Mouse (Mus musculus) heart, postnatal 0 days (tissue): ENCODE measurements around the gene Plpp4. TPM values are rescaled to one million over a fixed set of nuclear protein-coding genes. Genes with fewer than 3 reads are reported as not detected.
A peak's percentile ranks its signal among the peaks of the same experiment; 100 is the strongest.

Experiments used
- ATAC-seq: fragments of 200-750 bp; cut with Nextera tagmentation; 2 replicates; pipeline ENCODE4 v1.8.0; 2017; ENCODE audit warnings: low read depth, moderate number of reproducible peaks, moderate library complexity; ENCODE audit not compliant: insufficient read depth
- DNase-seq: peaks from one replicate; pipeline ENCODE4 v3.0.0-alpha.2; 2016; ENCODE audit warnings: low spot score
- H3K27ac ChIP-seq: fragments of 300-500 bp; sonication (generic); 2 replicates; pipeline ENCODE4 v1.5.1; 2014; ENCODE audit warnings: low read depth, mild to moderate bottlenecking
- H3K27me3 ChIP-seq: fragments of 300-500 bp; sonication (generic); 2 replicates; pipeline ENCODE4 v1.6.1; 2014; ENCODE audit warnings: low read length, mixed read lengths; ENCODE audit not compliant: control insufficient read depth, insufficient read depth
- H3K36me3 ChIP-seq: fragments of 300-500 bp; sonication (generic); replicated peaks from 2 replicates; pipeline ENCODE4 v1.6.1; 2014; ENCODE audit warnings: low read length, mixed read lengths; ENCODE audit not compliant: control insufficient read depth, insufficient read depth
- H3K4me1 ChIP-seq: fragments of 300-500 bp; sonication (generic); 2 replicates; pipeline ENCODE4 v1.6.1; 2014; ENCODE audit warnings: antibody characterized with exemption; ENCODE audit not compliant: control insufficient read depth, insufficient read depth
- H3K4me2 ChIP-seq: fragments of 300-500 bp; sonication (generic); 2 replicates; pipeline ENCODE4 v1.6.1; 2014; ENCODE audit warnings: low read depth, mild to moderate bottlenecking, low read length, moderate library complexity
- H3K4me3 ChIP-seq: fragments of 300-500 bp; sonication (generic); 2 replicates; pipeline ENCODE4 v1.5.1; 2014; ENCODE audit warnings: low read depth, low read length
- H3K9ac ChIP-seq: fragments of 300-500 bp; sonication (generic); replicated peaks from 2 replicates; pipeline ENCODE4 v1.6.1; 2014; ENCODE audit warnings: low read depth, low read length, mixed read lengths
- H3K9me3 ChIP-seq: fragments of 300-500 bp; sonication (generic); replicated peaks from 2 replicates; pipeline ENCODE4 v1.6.1; 2016; ENCODE audit warnings: low read length; ENCODE audit not compliant: control insufficient read depth
- CTCF ChIP-seq: IDR thresholded peaks from 2 replicates; pipeline ENCODE4 v1.5.1; 2016; ENCODE audit warnings: antibody characterized with exemption, control low read depth, low read depth
- EP300 ChIP-seq: IDR thresholded peaks from 2 replicates; pipeline ENCODE4 v1.6.1; 2016; ENCODE audit warnings: antibody characterized with exemption, low read depth
- WGBS: fragments of 180-500 bp; shearing (Covaris S2); extraction: QIAGEN DNeasy Blood & Tissue Kit; methylation state at CpG from one replicate; pipeline ENCODE4 v1.1.7; 2014; 5-methylcytosine and 5-hydroxymethylcytosine counted together
- polyA plus RNA-seq: library from polyadenylated mRNA; unstranded; fragments of >200 nt; fragmentation: Nextera tagmentation; extraction: Ambion mirVana; gene quantifications from 2 replicates; pipeline ENCODE4 v1.2.1, GENCODE M21; 2015
- total RNA-seq: library from RNA; depleted of rRNA; stranded (reverse); fragments of >200 nt; gene quantifications from 2 replicates; pipeline ENCODE4 v1.2.3, GENCODE M21; 2014; ENCODE audit warnings: low replicate concordance; rRNA removed

Plpp4 gene
- total RNA-seq (not detected in 2 replicates), polyA plus RNA-seq (0.34 TPM in 1 of 2 replicates, not detected in the other)

DNA sequence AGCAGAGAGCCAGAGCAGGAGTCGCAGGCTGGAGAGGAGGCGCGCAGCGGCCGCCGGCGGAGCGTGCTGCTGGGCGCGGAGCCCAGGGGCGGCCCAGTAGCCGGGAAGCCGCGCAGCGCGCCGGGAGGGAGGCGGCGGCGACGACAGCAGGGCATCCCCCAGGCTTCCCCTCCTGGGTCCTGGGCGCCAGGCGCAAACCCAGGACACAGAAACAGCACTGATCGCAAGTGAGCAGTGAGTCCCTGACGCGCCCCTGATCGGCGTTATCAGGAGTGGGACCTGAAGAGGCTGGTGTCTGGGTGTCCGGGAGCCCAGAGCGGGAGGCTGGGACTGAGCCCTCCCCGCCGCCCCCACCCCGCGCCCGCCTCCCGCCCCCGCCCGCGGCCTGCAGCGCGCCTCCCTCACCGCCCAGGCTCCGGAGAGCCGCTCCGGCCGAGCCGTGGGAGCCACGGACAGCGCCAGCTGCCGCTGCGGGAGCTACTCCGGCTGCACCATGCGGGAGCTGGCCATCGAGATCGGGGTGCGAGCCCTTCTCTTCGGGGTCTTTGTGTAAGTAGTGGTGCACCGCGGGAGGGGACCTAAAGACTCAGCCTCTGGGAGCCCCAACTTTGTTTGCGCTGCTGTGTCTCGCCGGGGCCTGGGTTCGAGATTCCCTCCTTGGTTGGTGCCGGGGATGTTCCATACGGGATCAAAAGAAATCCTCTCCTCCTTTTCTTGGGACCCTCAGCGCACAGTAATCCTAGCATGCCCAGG is at the start of gene Plpp4:
Gene Plpp4, plus strand, starts transcription at position 411 of the 753 bp plus-strand sequence.
- Histone ChIP-seq H3K36me3 (no peaks in the 10 kb centered on the region), H3K4me3 (peak within 1 kb of the TSS; percentile 43), H3K4me1 (no peaks in the 10 kb centered on the region), H3K4me2 (peak within 1 kb of the TSS; percentile 75), H3K27me3 (peaks cover 67% of the 10 kb centered on the region), H3K9me3 (no peaks in the 10 kb centered on the region), H3K27ac (no peak within 1 kb of the TSS), H3K9ac (0 out of 2 replicates have a peak within 1 kb of the TSS, but pooled peaks have one; percentile 5)
- TF ChIP-seq CTCF = no peak
- no peak for TF ChIP-seq EP300
- no peak for DNase-seq
- 1% methylated on average over 39 of the region's 66 CpGs for WGBS
- ATAC-seq = peak; percentile 62

DNA sequence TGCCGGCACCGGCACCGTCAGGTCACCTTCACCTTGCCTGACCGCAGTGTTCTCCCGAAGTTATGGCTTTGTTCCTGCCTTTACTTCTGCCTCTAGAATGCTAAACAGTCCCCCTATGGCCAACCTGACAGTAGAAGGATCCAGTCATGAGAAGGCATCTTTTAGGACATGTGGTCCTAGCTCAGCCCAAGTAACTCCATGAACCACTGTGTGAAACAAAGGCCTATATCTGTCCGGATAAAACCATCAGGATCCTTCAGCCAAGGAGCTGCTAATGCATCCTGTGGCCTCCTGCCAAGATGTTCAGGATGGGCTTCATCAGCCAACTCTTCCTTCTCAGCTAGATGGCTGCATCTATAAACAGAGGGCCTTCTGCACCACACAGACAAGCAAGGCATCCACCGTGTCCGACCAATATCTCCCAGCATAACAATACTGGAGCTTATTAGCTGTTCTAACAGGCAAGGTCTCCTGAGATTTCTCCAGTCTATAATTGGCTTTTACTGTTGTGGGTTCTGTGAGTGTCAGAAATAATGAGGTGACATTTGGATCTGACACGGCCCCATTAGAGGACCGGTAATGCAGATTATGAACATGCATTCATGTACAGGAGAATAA is 40.8 kb upstream of the Plpp4 start:
- H3K4me3 ChIP-seq = no peak overlapping the region
- no peak for ATAC-seq
- no peak for TF ChIP-seq EP300
- TF ChIP-seq CTCF = no peak
- 80% methylated on average over 10 of the region's 10 CpGs for whole genome bisulfite sequencing
- no peak overlapping the region for H3K27ac ChIP-seq
- H3K4me1 ChIP-seq = no peaks in the 10 kb centered on the region
- no peak overlapping the region for H3K9ac ChIP-seq
- DNase-seq = no peak
- no peaks in the 10 kb centered on the region for H3K9me3 ChIP-seq
- no peaks in the 10 kb centered on the region for H3K36me3 ChIP-seq
- no peak overlapping the region for H3K4me2 ChIP-seq
- H3K27me3 ChIP-seq = no peaks in the 10 kb centered on the region

DNA sequence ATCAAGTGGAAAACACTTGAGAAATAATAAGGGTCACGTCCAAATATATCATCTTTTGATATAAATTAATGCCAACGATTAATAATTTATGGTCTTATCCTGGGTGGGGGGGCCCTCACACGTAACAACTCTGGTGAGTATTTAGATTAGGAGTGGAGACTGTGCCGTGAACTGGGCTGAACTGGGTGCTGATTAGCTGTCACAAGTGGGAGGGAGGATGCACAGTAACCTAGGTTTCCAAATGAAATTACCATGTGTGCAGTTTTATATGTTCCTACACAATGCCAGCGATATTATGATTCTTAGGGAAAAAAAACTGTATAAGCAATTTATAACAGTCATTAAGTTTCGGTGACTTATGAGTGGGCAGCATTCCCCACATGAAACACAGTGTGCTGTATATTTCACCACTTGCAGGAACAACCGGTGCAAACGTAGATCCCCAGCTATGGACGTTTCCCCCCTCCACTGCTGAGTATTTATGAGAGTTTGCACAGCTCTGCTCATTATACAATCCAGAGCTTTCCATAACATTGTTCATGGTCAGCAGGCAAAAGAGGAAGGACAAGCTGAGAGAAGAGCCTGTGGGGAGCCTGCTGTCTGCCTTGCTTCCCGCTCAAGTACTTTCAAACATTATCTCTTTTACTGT is 40.2 kb upstream of the Plpp4 start:
- ATAC-seq = no peak
- TF ChIP-seq CTCF (no peak), EP300 (no peak)

GRCm38 (mm10) chr7:129220948-129221347 is 35.9 kb upstream of the Plpp4 start:
- no peak for ATAC-seq
- Histone ChIP-seq H3K4me1 (no peaks in the 10 kb centered on the region), H3K9ac (no peak overlapping the region), H3K36me3 (no peaks in the 10 kb centered on the region), H3K4me3 (no peak overlapping the region), H3K9me3 (no peaks in the 10 kb centered on the region), H3K4me2 (no peak overlapping the region), H3K27me3 (no peaks in the 10 kb centered on the region), H3K27ac (no peak overlapping the region)
- 66% methylated on average over 9 of the region's 9 CpGs for WGBS
- TF ChIP-seq CTCF (no peak), EP300 (no peak)
- DNase-seq = no peak

More for the DNA sequence above, 40.2 kb upstream of the Plpp4 start:
- H3K36me3 ChIP-seq = no peaks in the 10 kb centered on the region
- DNase-seq = no peak
- no peak overlapping the region for H3K9ac ChIP-seq
- no peaks in the 10 kb centered on the region for H3K4me1 ChIP-seq
- H3K27me3 ChIP-seq = no peaks in the 10 kb centered on the region
- no peak overlapping the region for H3K27ac ChIP-seq
- no peaks in the 10 kb centered on the region for H3K9me3 ChIP-seq
- no peak overlapping the region for H3K4me2 ChIP-seq
- no peak overlapping the region for H3K4me3 ChIP-seq
- 73% methylated on average over 10 of the region's 10 CpGs for WGBS

DNA sequence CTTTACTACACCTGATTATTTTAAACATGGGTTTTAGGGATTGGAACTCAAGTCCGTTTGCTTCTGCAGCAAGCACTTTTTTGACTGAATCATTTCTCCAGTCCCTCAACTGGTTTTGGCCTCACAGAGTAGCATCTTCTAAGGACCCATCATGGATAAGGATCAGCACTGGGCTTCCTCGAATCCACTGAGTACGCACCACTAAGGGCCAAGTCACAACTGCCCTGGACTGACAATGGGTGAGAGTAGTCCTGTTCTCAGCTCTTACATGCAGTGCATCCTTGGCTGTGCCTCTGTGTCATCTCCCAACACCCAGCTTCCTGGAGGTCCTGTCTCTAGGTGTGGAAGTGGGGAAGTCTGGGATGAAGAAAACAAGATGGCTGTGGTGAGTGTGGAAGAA is 35.2 kb upstream of the Plpp4 start:
- WGBS = 81% methylated on average over 3 of the region's 3 CpGs
- H3K27ac ChIP-seq = no peak overlapping the region
- no peak overlapping the region for H3K9ac ChIP-seq
- no peaks in the 10 kb centered on the region for H3K9me3 ChIP-seq
- H3K4me1 ChIP-seq = no peaks in the 10 kb centered on the region
- TF ChIP-seq CTCF = no peak
- TF ChIP-seq EP300 = no peak
- no peaks in the 10 kb centered on the region for H3K27me3 ChIP-seq
- no peak overlapping the region for H3K4me3 ChIP-seq
- H3K36me3 ChIP-seq = no peaks in the 10 kb centered on the region
- no peak for ATAC-seq
- no peak overlapping the region for H3K4me2 ChIP-seq
- DNase-seq = no peak
